Mouse (Mus musculus) embryo, embryonic 10.5 days (tissue): ENCODE data around the gene 3110040M04Rik.
"Not testable (repeated sequence)": the region's sequence is repeated elsewhere in the genome, so short reads cannot be mapped to it uniquely, and the experiment has no call there.

Source experiments
- DNase-seq: peaks from one replicate; pipeline ENCODE4 v3.0.0-alpha.2; 2015; ENCODE audit warnings: low spot score

Gene 3110040M04Rik

DNA sequence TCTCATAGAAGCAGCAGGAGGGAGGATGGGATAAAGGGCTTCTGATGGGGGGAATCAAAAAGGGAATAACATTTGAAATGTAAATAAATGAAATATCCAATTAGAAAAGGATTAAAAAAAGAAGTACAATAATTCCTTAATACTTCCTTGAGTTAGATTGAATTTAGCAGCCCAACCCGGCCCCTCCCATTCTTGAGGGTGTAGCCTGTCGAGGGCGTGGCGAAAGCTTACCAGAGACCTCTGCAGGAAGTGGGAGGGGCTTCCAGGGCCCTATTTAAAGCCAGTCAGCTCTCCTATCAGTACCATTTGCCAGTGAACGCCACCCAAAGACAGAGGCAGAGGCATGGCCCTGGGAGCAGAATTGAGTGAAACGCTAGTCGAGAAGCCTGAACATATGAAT lies 11.8 kb upstream of the 3110040M04Rik start, which contains the start of gene Gm8947:
TSS of gene Gm8947 (plus strand) at position 302 of the 400 bp plus-strand sequence.
- DNase-seq = not testable (repeated sequence)

GRCm38 (mm10) chr1:151192739-151193138 lies 11.2 kb upstream of the 3110040M04Rik start:
- not testable (repeated sequence) for DNase-seq

GRCm38 (mm10) chr1:151195986-151196385 lies 7.9 kb upstream of the 3110040M04Rik start:
- not testable (repeated sequence) for DNase-seq

GRCm38 (mm10) chr1:151196690-151197089 lies 7.2 kb upstream of the 3110040M04Rik start:
- DNase-seq = not testable (repeated sequence)

- DNase-seq = not testable (repeated sequence)
These were observed 5.8 kb upstream of the 3110040M04Rik start, which contains the start of gene Gm47995 for GRCm38 (mm10) chr1:151198120-151198519. TSS of gene Gm47995 (plus strand) at chr1:151198448.

DNA sequence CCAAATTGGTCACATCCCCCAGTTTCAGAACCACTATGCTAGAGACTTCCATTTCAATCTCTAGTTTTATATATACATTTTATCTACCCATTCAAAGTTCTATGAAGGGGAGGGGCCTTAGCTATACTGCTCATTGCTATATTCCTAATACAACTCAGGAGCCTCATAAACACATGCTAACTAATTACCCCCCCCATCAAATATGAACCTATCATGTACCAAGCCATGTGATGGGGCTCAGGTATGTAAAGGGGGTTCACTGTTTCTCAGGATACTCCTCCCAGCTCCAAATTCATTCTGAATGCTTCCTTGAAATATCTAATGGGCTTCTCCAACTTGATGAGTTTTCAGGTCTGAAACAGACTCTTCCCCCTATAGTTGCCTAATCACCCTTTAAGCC lies 3.3 kb upstream of the 3110040M04Rik start:
- not testable (repeated sequence) for DNase-seq

DNA sequence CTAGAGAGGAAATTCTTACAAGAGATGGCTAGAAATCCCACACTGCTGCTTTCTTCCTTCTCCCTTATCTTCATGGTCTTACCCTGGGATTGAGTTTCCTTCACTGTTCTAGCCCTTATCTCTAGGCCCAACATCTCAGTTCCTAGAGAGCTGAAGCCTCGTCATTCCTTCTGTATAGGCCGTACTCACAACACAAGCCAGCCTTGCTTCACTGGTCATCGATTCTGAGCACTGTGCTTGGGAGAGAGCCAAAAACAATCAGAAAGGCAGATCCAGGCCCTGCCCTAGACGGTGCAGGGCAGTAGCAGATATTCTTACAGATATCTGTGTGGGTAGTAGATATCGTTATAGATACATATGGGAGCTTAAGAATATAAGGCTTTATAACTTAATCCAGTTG lies 1.1 kb upstream of the 3110040M04Rik start:
- not testable (repeated sequence) for DNase-seq

GRCm38 (mm10) chr1:151208493-151208892 lies 4.6 kb downstream of the 3110040M04Rik start:
- not testable (repeated sequence) for DNase-seq

GRCm38 (mm10) chr1:151208944-151209343 lies 5.0 kb downstream of the 3110040M04Rik start:
- DNase-seq = not testable (repeated sequence)

- DNase-seq = not testable (repeated sequence)
These were observed 6.0 kb downstream of the 3110040M04Rik start, which contains the start of gene Gm47996 for GRCm38 (mm10) chr1:151209824-151210355. TSS of gene Gm47996 (plus strand) at chr1:151210131.

GRCm38 (mm10) chr1:151211666-151212065 lies 7.7 kb downstream of the 3110040M04Rik start:
- DNase-seq = not testable (repeated sequence)

DNA sequence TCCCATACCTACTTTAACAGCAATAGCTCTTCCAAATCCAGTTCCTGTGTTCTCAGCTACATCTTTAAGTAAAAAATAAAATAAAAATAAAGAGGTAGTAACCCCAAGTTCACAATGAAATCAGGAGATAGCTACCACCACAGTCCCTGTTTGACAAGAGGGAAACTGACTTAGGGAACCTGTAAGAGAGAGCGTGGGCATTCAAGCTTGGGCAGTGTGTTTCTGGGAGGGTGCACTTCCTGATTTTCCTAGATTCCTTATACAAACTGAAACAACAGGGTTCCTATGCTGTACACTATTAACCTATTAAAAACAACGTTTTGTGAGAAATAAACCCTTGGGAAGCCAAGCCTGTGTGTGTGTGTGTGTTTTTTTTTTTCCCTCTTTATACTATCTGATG lies 10.9 kb downstream of the 3110040M04Rik start:
- DNase-seq = no peak

DNA sequence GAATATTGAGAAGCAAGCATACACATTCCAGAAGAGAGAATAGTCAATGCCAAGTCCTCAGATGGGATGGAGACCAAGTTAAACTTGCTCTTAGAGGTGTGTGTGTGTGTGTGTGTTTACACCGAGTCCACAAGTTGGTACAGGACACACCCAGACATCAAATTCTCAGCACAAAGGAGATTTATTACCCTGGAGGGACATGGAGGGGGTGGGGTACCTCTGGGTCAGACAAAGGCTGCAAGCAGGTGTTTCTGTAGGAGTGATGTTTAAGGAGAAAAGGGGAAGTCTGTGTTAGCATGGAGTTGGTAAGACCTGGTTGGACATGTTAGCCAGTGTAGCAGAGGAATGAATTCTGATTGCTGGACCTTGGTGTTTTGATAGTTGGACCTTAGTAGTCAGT lies 12.1 kb downstream of the 3110040M04Rik start:
- no peak for DNase-seq

GRCm38 (mm10) chr1:151216417-151216816 lies 12.5 kb downstream of the 3110040M04Rik start:
- no peak for DNase-seq

GRCm38 (mm10) chr1:151219045-151219444 lies 15.1 kb downstream of the 3110040M04Rik start:
- no peak for DNase-seq

DNA sequence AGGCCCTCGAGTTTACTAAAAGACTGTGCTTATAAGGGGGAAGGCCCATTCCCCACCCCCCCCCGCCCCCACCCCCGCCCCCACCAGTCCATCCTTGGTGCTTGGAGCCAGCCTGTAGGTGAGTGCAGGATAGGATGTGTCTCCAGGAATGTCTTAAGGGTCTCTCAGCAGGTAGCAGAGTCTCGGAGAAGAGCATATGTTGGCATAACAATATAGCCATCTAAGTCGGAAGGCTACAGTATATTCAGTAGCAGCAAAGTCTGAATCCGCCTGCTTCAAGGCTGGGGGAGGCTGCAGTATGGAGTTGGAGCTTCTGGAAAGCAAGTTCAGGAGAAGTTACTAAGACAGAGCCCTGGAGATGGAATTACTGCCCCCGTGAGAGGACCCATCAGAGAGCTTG lies 16.2 kb downstream of the 3110040M04Rik start:
- no peak for DNase-seq

DNA sequence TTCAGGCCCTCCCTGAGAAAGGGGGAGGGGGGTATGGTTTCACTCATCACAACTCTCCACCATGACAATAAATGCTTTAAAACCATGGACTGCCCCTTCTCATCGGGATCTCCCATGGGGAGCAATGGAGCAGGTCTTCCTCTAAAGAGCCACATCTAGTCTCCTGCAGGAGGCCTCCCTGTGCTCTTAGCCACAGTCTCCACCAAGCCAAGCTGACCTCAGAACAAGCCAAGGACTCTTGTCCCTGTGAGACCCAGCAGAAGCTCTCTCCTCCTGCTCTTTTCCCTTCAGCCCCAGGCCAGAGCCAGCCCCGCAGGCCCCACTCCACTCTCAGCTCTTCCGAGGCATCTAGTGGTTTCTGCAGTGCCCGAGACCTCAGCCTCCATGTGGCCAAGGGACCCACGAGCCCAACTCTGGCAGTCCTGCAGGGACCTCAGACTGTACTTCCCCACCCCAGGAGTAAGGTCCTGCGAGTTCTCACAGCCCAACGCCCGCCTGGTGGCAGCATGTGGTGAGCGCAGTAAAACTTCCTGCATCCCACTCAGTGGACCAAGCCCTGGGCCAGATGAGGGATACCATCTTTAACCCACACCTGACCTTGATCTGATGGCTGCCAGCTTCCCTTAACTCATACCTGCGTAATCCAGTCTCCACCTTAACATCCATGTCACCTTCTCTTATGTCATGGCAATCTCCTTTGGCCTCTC lies 18.8 kb downstream of the 3110040M04Rik start:
- DNase-seq = no peak

GRCm38 (mm10) chr1:151223377-151223776 lies 19.5 kb downstream of the 3110040M04Rik start:
- no peak for DNase-seq

DNA sequence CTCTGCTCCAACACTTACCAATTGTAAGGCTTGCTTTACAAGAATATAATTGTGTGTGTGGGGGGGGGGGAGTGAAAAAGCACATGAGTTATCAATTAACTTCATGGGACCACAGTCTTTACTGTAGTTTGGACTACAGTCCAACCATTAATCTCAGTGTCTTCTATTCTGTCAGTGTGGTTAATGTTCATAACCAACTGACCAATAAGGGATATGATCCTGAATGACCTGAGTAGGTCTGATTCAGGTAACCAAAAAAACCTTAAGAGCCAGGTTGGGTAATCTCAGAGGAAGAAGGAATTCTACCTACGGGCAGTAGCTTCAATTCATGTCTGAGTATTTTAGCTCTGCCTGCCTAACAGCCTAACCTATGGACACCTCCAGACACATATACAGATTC lies 20.6 kb downstream of the 3110040M04Rik start:
- DNase-seq = no peak

DNA sequence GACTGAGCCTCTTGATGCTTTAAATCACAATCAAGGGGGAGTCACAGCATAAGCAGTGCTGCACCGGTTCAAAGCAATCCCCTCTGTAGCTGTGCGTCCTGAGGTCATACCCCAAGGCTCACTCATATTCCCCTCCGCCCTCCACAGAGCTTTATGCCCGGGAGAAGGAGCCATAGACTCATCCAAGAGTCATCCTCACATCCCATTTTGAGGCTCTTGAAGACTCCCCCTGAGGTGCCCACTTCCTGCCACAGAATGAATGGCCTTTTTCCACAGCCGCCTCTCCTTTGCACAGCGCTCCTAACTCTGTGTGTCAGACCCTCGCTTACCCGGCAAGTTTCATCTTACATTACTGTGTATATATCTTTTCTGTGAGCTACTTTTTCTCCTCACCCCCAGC lies 23.6 kb downstream of the 3110040M04Rik start:
- no peak for DNase-seq

DNA sequence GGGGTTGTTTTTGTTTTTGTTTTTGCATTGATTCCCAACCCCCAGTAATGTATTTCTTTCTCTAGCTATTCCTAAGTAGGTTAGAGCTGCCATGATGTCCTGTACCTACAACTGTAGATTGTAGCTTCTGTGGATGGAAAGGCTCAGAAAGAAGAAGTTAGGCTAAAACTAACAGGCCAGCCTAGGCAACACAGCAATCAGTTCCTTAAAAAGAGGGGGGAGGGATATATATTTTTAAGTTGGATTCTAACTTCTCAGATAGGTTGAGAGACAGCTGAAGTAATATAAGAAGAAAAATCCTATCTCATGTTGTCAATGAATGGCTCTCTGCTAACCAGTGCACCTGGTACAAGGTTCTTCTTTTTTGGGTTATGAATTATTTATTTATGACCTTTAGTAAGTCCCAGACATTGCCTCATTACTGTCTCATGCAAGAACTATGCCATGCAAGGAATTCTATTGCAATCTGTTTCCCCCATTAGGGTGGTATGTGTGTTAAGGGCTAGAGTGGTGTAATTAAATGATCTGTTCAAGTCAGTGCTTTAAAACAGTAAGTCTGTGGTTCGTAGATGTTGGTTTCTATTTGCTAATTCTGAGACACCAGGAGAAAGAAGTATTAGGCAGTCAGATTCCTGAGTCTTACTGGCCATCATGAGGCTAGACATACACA lies 24.5 kb downstream of the 3110040M04Rik start:
- no peak for DNase-seq

- DNase-seq = no peak
These were observed 28.4 kb downstream of the 3110040M04Rik start for GRCm38 (mm10) chr1:151232346-151232745.

GRCm38 (mm10) chr1:151233756-151234155 lies 29.8 kb downstream of the 3110040M04Rik start:
- no peak for DNase-seq
